ENCODE assay signal across 8 mouse cellular contexts in genomic region chr8:70351035-70351999, GRCm38 (mm10). TPM values are rescaled to one million over a fixed set of nuclear protein-coding genes. Genes with fewer than 3 reads are reported as not detected.
A peak's percentile ranks its signal among the peaks of the same experiment; 100 is the strongest.
DNase-seq lines count a peak whose midpoint lies in the region; ATAC-seq lines count a peak whose summit lies in the region.

No protein-coding gene starts in this region.

- peak overlapping the region; percentile 98 for H3K9ac ChIP-seq in hindbrain, embryonic 16.5 days (ENCODE audit: low read depth, low read length)
- peak overlapping the region; percentile 97 for H3K9ac ChIP-seq in midbrain, embryonic 14.5 days (replicated peaks; ENCODE audit: low read length)

- DNase-seq in heart, embryonic 10.5 days (ENCODE audit: low spot score), result no peak
- no peak for DNase-seq in heart, postnatal 36 days
- peak; percentile 40 for DNase-seq in 3134 (ENCODE audit: extremely low read depth, insufficient read length, low spot score)
- peak; percentile 68 to 74 for DNase-seq in cerebellum, postnatal 25 days
- no peak for DNase-seq in midbrain, embryonic 14.5 days
- no peak for DNase-seq in ovary, postnatal 10 days (ENCODE audit: low spot score)
- no peak for DNase-seq in kidney, postnatal 4 days

- peaks cover 34% of the 10 kb centered on the region for H3K36me3 ChIP-seq in heart, embryonic 10.5 days
- peaks cover 2% of the 10 kb centered on the region; the same call in 1 of the 2 replicates for H3K36me3 ChIP-seq in hindbrain, embryonic 16.5 days (ENCODE audit: control insufficient read depth, insufficient read depth, low read length)
- H3K36me3 ChIP-seq in midbrain, embryonic 14.5 days (ENCODE audit: control insufficient read depth, insufficient read depth, low read length), result peaks cover 13% of the 10 kb centered on the region; the same call in 1 of the 2 replicates

- intact Hi-C loops in heart, postnatal 36 days (cut with DNase I), result no loop called here

- 60% methylated on average over 15 of the region's 15 CpGs for WGBS in heart, embryonic 10.5 days
- 57% methylated on average over 15 of the region's 15 CpGs for WGBS in hindbrain, embryonic 16.5 days
- WGBS in midbrain, embryonic 14.5 days, result 63% methylated on average over 15 of the region's 15 CpGs

- H3K4me1 ChIP-seq in heart, embryonic 10.5 days, result peaks cover 63% of the 10 kb centered on the region
- H3K4me1 ChIP-seq in hindbrain, embryonic 16.5 days (ENCODE audit: control insufficient read depth, insufficient read depth, low read depth, low read length), result peaks cover 36% of the 10 kb centered on the region
- H3K4me1 ChIP-seq in midbrain, embryonic 14.5 days (ENCODE audit: control insufficient read depth, insufficient read depth, low read length), result peaks cover 30% of the 10 kb centered on the region

- H3K27me3 ChIP-seq in heart, embryonic 10.5 days (ENCODE audit: insufficient read depth, poor library complexity, severe bottlenecking), result no peaks in the 10 kb centered on the region
- H3K27me3 ChIP-seq in hindbrain, embryonic 16.5 days (replicated peaks; ENCODE audit: control insufficient read depth, insufficient read depth, low read length), result no peaks in the 10 kb centered on the region
- H3K27me3 ChIP-seq in midbrain, embryonic 14.5 days (ENCODE audit: control insufficient read depth, insufficient read depth, low read length), result no peaks in the 10 kb centered on the region

- H3K9me3 ChIP-seq in heart, embryonic 10.5 days, result no peaks in the 10 kb centered on the region
- H3K9me3 ChIP-seq in hindbrain, embryonic 16.5 days (ENCODE audit: control insufficient read depth, low read length), result no peaks in the 10 kb centered on the region
- H3K9me3 ChIP-seq in midbrain, embryonic 14.5 days (ENCODE audit: control insufficient read depth, low read length), result no peaks in the 10 kb centered on the region

- ATAC-seq in hindbrain, embryonic 16.5 days, result no peak
- no peak for ATAC-seq in midbrain, embryonic 14.5 days (ENCODE audit: low FRiP score, low TSS enrichment)

- H3K4me2 ChIP-seq in hindbrain, embryonic 16.5 days (ENCODE audit: low read length), result peak overlapping the region; percentile 100
- H3K4me2 ChIP-seq in midbrain, embryonic 14.5 days (ENCODE audit: low read length), result peak overlapping the region; percentile 99

- peak overlapping the region; percentile 98 for H3K4me3 ChIP-seq in heart, embryonic 10.5 days
- peak overlapping the region; percentile 100 for H3K4me3 ChIP-seq in hindbrain, embryonic 16.5 days (ENCODE audit: low read length)
- H3K4me3 ChIP-seq in midbrain, embryonic 14.5 days (replicated peaks; ENCODE audit: low read depth, low read length), result peak overlapping the region; percentile 94

- H3K27ac ChIP-seq in heart, embryonic 10.5 days, result peak overlapping the region; percentile 97; the same call in 1 of the 2 replicates
- no peak overlapping the region for H3K27ac ChIP-seq in hindbrain, embryonic 16.5 days (ENCODE audit: low read depth, low read length)
- no peak overlapping the region for H3K27ac ChIP-seq in midbrain, embryonic 14.5 days (replicated peaks; ENCODE audit: low read depth, low read length)

RNA-seq across cellular contexts. Expression of gene Upf1, which starts 1.8 kb away (rescaled TPM):
- 14.5 and 19.8 TPM in 2 replicates for polyA plus RNA-seq in heart, embryonic 10.5 days (2016; fragmentation: Nextera tagmentation; extraction: Ambion mirVana)
- total RNA-seq in heart, postnatal 36 days (2021), result 10 to 100 TPM; 45.4 to 46.0 TPM
- 7.4 and 10.1 TPM in 2 replicates for polyA plus RNA-seq in hindbrain, embryonic 16.5 days (2015; fragmentation: Nextera tagmentation; extraction: Ambion mirVana)
- polyA plus RNA-seq in midbrain, embryonic 14.5 days (2014; fragmentation: Nextera tagmentation; extraction: Ambion mirVana), result 16.9 and 18.4 TPM in 2 replicates

RNA-seq across cellular contexts. Expression of gene Gdf1, which starts 21.7 kb away (rescaled TPM):
- 1.9 and 4.2 TPM in 2 replicates for polyA plus RNA-seq in heart, embryonic 10.5 days (2016; fragmentation: Nextera tagmentation; extraction: Ambion mirVana)
- not detected for total RNA-seq in heart, postnatal 36 days (2021)
- 8.7 and 9.5 TPM in 2 replicates for polyA plus RNA-seq in hindbrain, embryonic 16.5 days (2015; fragmentation: Nextera tagmentation; extraction: Ambion mirVana)
- polyA plus RNA-seq in midbrain, embryonic 14.5 days (2014; fragmentation: Nextera tagmentation; extraction: Ambion mirVana), result not detected in 2 replicates

RNA-seq across cellular contexts. Expression of gene Comp, which starts 22.0 kb away (rescaled TPM):
- polyA plus RNA-seq in heart, embryonic 10.5 days (2016; fragmentation: Nextera tagmentation; extraction: Ambion mirVana), result 0.43 and 1.2 TPM in 2 replicates
- 1 to 10 TPM; 4.3 to 5.6 TPM for total RNA-seq in heart, postnatal 36 days (2021)
- 0.58 and 2.8 TPM in 2 replicates for polyA plus RNA-seq in hindbrain, embryonic 16.5 days (2015; fragmentation: Nextera tagmentation; extraction: Ambion mirVana)
- 0.47 TPM in 1 of 2 replicates, not detected in the other for polyA plus RNA-seq in midbrain, embryonic 14.5 days (2014; fragmentation: Nextera tagmentation; extraction: Ambion mirVana)

RNA-seq across cellular contexts. Expression of gene Cers1, which starts 35.7 kb away (rescaled TPM):
- polyA plus RNA-seq in heart, embryonic 10.5 days (2016; fragmentation: Nextera tagmentation; extraction: Ambion mirVana), result 1.4 TPM in 2 replicates
- total RNA-seq in heart, postnatal 36 days (2021), result under 1 TPM; 0.33 to 0.64 TPM
- 40.0 and 44.3 TPM in 2 replicates for polyA plus RNA-seq in hindbrain, embryonic 16.5 days (2015; fragmentation: Nextera tagmentation; extraction: Ambion mirVana)
- 38.8 and 42.9 TPM in 2 replicates for polyA plus RNA-seq in midbrain, embryonic 14.5 days (2014; fragmentation: Nextera tagmentation; extraction: Ambion mirVana)

RNA-seq across cellular contexts. Expression of gene Cope, which starts 49.0 kb away (rescaled TPM):
- 379 and 398 TPM in 2 replicates for polyA plus RNA-seq in heart, embryonic 10.5 days (2016; fragmentation: Nextera tagmentation; extraction: Ambion mirVana)
- 100 to 1,000 TPM; 157 TPM for total RNA-seq in heart, postnatal 36 days (2021)
- polyA plus RNA-seq in hindbrain, embryonic 16.5 days (2015; fragmentation: Nextera tagmentation; extraction: Ambion mirVana), result 284 and 297 TPM in 2 replicates
- 274 and 309 TPM in 2 replicates for polyA plus RNA-seq in midbrain, embryonic 14.5 days (2014; fragmentation: Nextera tagmentation; extraction: Ambion mirVana)

Comparison
In these comparisons a context has a peak if more than half of its experiments do, and no peak if none do; other contexts are left out.
1. DNase-seq: peak in 3134 (single experiment) and cerebellum, postnatal 25 days (2 of 2); none in heart, embryonic 10.5 days (single experiment), heart, postnatal 36 days (0 of 2), midbrain, embryonic 14.5 days (single experiment), ovary, postnatal 10 days (single experiment) and kidney, postnatal 4 days (0 of 2).
2. Peak in every context shown above with its lines, with median percentiles within 50 percentile points of each other: H3K4me3 ChIP-seq.